Mouse (Mus musculus) CH12.LX (cell line): ENCODE measurements around the gene Rpgr. TPM values are rescaled to one million over a fixed set of nuclear protein-coding genes. Genes with fewer than 3 reads are reported as not detected.

Experiments used
- DNase-seq: peaks from one replicate; pipeline ENCODE4 v3.0.0-alpha.2; 2013; ENCODE audit errors: extremely low read depth
- H3K27ac ChIP-seq: 2 replicates; pipeline ENCODE4 v1.5.1; 2012; ENCODE audit warnings: low read depth, mild to moderate bottlenecking, control low read depth, moderate library complexity; ENCODE audit not compliant: insufficient read depth
- H3K27me3 ChIP-seq: replicated peaks from 2 replicates; pipeline ENCODE3; 2012; ENCODE audit warnings: inconsistent platforms
- H3K36me3 ChIP-seq, 2 experiments: replicated peaks in 1 of 2; 2 replicates each; pipeline versions ENCODE3 to v1.6.1; 2012; ENCODE audit warnings: inconsistent platforms in 1 of 2, low read length in 1 of 2, mild to moderate bottlenecking in 1 of 2, mixed read lengths in 1 of 2, moderate library complexity in 1 of 2; ENCODE audit not compliant: control insufficient read depth in 1 of 2, insufficient read depth in 1 of 2
- H3K4me1 ChIP-seq, 2 experiments: 2 replicates each; pipeline ENCODE4 v1.6.1; 2012; ENCODE audit warnings: inconsistent platforms in 1 of 2, moderate library complexity in 1 of 2; ENCODE audit not compliant: insufficient read depth in 2 of 2, control insufficient read depth in 1 of 2
- H3K4me2 ChIP-seq: 2 replicates; pipeline ENCODE4 v1.6.1; 2012; ENCODE audit warnings: low read depth, mild to moderate bottlenecking, control low read depth; ENCODE audit not compliant: poor library complexity, insufficient read depth, severe bottlenecking
- H3K4me3 ChIP-seq, 3 experiments: fragments of 150-350 bp in 1 of 3; sonication (generic) in 1 of 3; replicated peaks in 1 of 3; 2 replicates each; pipeline versions ENCODE3 to v1.5.1; 2011 to 2012; ENCODE audit warnings: low read depth in 2 of 3, low read length in 2 of 3, mild to moderate bottlenecking in 2 of 3, moderate library complexity in 2 of 3, control low read depth in 1 of 3, improper control_type of control experiment in 1 of 3, inconsistent platforms in 1 of 3, mixed read lengths in 1 of 3; ENCODE audit not compliant: poor library complexity in 1 of 3
- H3K79me2 ChIP-seq: replicated peaks from 2 replicates; pipeline ENCODE4 v1.6.1; 2012; ENCODE audit warnings: mild to moderate bottlenecking, moderate library complexity; ENCODE audit not compliant: control insufficient read depth, poor library complexity, insufficient read depth, severe bottlenecking; ENCODE audit errors: extremely low read depth
- H3K9ac ChIP-seq: 2 replicates; pipeline ENCODE4 v1.6.1; 2012; ENCODE audit warnings: low read depth, mild to moderate bottlenecking, control low read depth, moderate library complexity; ENCODE audit not compliant: insufficient read depth
- H3K9me3 ChIP-seq: replicated peaks from 2 replicates; pipeline ENCODE3; 2012; ENCODE audit warnings: low read length, inconsistent platforms, mixed read lengths
- CTCF ChIP-seq, 2 experiments: IDR thresholded peaks in 1 of 2; conservative IDR thresholded peaks in 1 of 2; 2 replicates each; pipeline ENCODE4 v1.5.1; 2011 to 2012; ENCODE audit warnings: low read depth in 2 of 2, low read length in 2 of 2, improper control_type of control experiment in 1 of 2, inconsistent platforms in 1 of 2, mild to moderate bottlenecking in 1 of 2, moderate library complexity in 1 of 2
- E2F4 ChIP-seq: IDR thresholded peaks from 2 replicates; pipeline ENCODE4 v1.6.1; 2011; ENCODE audit warnings: low read depth, low read length, improper control_type of control experiment; ENCODE audit not compliant: insufficient replicate concordance
- ELF1 ChIP-seq: IDR thresholded peaks from 2 replicates; pipeline ENCODE4 v1.6.1; 2014; ENCODE audit warnings: low read depth, mild to moderate bottlenecking, inconsistent platforms, low read length, improper control_type of control experiment
- GABPA ChIP-seq: IDR thresholded peaks from 2 replicates; pipeline ENCODE4 v1.6.1; 2012; ENCODE audit warnings: low read depth, low read length, improper control_type of control experiment, inconsistent platforms; ENCODE audit not compliant: insufficient replicate concordance
- MAZ ChIP-seq: IDR thresholded peaks from 2 replicates; pipeline ENCODE4 v1.6.1; 2012; ENCODE audit warnings: low read depth, mild to moderate bottlenecking, inconsistent platforms, low read length, improper control_type of control experiment, moderate library complexity
- NELFE ChIP-seq: IDR thresholded peaks from 2 replicates; pipeline ENCODE4 v1.6.1; 2011; ENCODE audit warnings: low read depth, low read length, improper control_type of control experiment
- NRF1 ChIP-seq: IDR thresholded peaks from 2 replicates; pipeline ENCODE4 v1.6.1; 2014; ENCODE audit warnings: low read depth, mild to moderate bottlenecking, inconsistent platforms, low read length, improper control_type of control experiment, moderate library complexity
- RAD21 ChIP-seq: IDR thresholded peaks from 2 replicates; pipeline ENCODE4 v1.6.1; 2011; ENCODE audit warnings: low read depth, mild to moderate bottlenecking, low read length, improper control_type of control experiment, moderate library complexity
- RCOR1 ChIP-seq: conservative IDR thresholded peaks from 2 replicates; pipeline ENCODE4 v1.6.1; 2012; ENCODE audit warnings: low read depth, mild to moderate bottlenecking, inconsistent platforms, low read length, improper control_type of control experiment
- SMC3 ChIP-seq: IDR thresholded peaks from 2 replicates; pipeline ENCODE4 v1.6.1; 2011; ENCODE audit warnings: low read depth, low read length, improper control_type of control experiment
- TBP ChIP-seq: conservative IDR thresholded peaks from 2 replicates; pipeline ENCODE4 v1.6.1; 2011; ENCODE audit warnings: low read depth, low read length, improper control_type of control experiment
- UBTF ChIP-seq: IDR thresholded peaks from 2 replicates; pipeline ENCODE4 v1.6.1; 2012; ENCODE audit warnings: low read depth, mild to moderate bottlenecking, inconsistent platforms, low read length, improper control_type of control experiment, moderate library complexity
- USF1 ChIP-seq: IDR thresholded peaks from 2 replicates; pipeline ENCODE4 v1.6.1; 2014; ENCODE audit warnings: low read depth, mild to moderate bottlenecking, inconsistent platforms, low read length, improper control_type of control experiment
- ZC3H11A ChIP-seq: IDR thresholded peaks from 2 replicates; pipeline ENCODE4 v1.6.1; 2012; ENCODE audit warnings: low read depth, mild to moderate bottlenecking, inconsistent platforms, low read length, improper control_type of control experiment
- ZKSCAN1 ChIP-seq: IDR thresholded peaks from 2 replicates; pipeline ENCODE4 v1.6.1; 2012; ENCODE audit warnings: low read depth, inconsistent platforms, low read length, improper control_type of control experiment, borderline replicate concordance
- dilution Hi-C: fragments of 300-500 bp; cut with MboI; formaldehyde crosslinking; loops from 2 replicates; pipeline ENCODE4 v1.14.3; 2020; ENCODE audit warnings: low sequenced_read_pairs; ENCODE audit not compliant: extremely low pct_unique_long_range_greater_than_20kb, extremely low pct_ligation_motif_present
- in situ Hi-C: fragments of 300-500 bp; cut with MboI; formaldehyde crosslinking; loops from 3 replicates; pipeline ENCODE4 v1.14.3; 2019; ENCODE audit warnings: low sequenced_read_pairs, low pct_ligation_motif_present, low pct_unique_long_range_greater_than_20kb, mixed read lengths
- polyA plus RNA-seq: library from polyadenylated mRNA; unstranded; fragments of >175 nt; gene quantifications from 2 replicates; pipeline ENCODE4 v1.2.1, GENCODE M21; 2012; ENCODE audit warnings: low read depth; ENCODE audit not compliant: insufficient read length
- total RNA-seq, 2 experiments: library from RNA; depleted of rRNA; stranded (reverse); fragments of 300-350 nt in 1 of 2; fragments of >200 nt in 1 of 2; gene quantifications; 2 replicates each; pipeline ENCODE4 v1.2.3; 2012 to 2014

Gene Rpgr
- total and polyA plus RNA-seq, 3 experiments, result 4.8 to 8.2 (median 5.9) TPM

- dilution Hi-C loops, result no loop called here
- no peak for DNase-seq
- in situ Hi-C loops, result no loop called here
Measured at GRCm38 (mm10) chrX:10073966-10074365, 142.8 kb downstream of the Rpgr start.

GRCm38 (mm10) chrX:10071529-10071928, 145.2 kb downstream of the Rpgr start:
- H3K9ac ChIP-seq, result no peak overlapping the region
- no peak overlapping the region for H3K27ac ChIP-seq
- dilution Hi-C loops (no loop called here), in situ Hi-C loops (no loop called here)
- H3K4me3 ChIP-seq, result no peak overlapping the region
- no peaks in the 10 kb centered on the region for H3K79me2 ChIP-seq
- DNase-seq, result no peak
- no peaks in the 10 kb centered on the region for H3K4me1 ChIP-seq
- TF ChIP-seq E2F4, result no peak
- no peak for TF ChIP-seq GABPA
- no peak for TF ChIP-seq UBTF
- TF ChIP-seq ZKSCAN1, result no peak
- no peak for TF ChIP-seq RAD21
- TF ChIP-seq NELFE, result no peak
- TF ChIP-seq ZC3H11A, result no peak
- TF ChIP-seq TBP, result no peak
- no peak for TF ChIP-seq MAZ
- no peak for TF ChIP-seq RCOR1
- H3K27me3 ChIP-seq, result no peaks in the 10 kb centered on the region
- H3K36me3 ChIP-seq, result no peaks in the 10 kb centered on the region
- no peaks in the 10 kb centered on the region for H3K9me3 ChIP-seq
- no peak overlapping the region for H3K4me2 ChIP-seq

More at GRCm38 (mm10) chrX:10073966-10074365, 142.8 kb downstream of the Rpgr start:
- H3K9ac ChIP-seq, result no peak overlapping the region
- H3K27me3 ChIP-seq, result no peaks in the 10 kb centered on the region
- no peak for TF ChIP-seq ELF1
- no peak for TF ChIP-seq MAZ
- H3K27ac ChIP-seq, result no peak overlapping the region
- H3K9me3 ChIP-seq, result no peaks in the 10 kb centered on the region
- no peak overlapping the region for H3K4me3 ChIP-seq
- H3K4me2 ChIP-seq, result no peak overlapping the region
- H3K79me2 ChIP-seq, result no peaks in the 10 kb centered on the region
- no peaks in the 10 kb centered on the region for H3K4me1 ChIP-seq
- H3K36me3 ChIP-seq, result no peaks in the 10 kb centered on the region

GRCm38 (mm10) chrX:10070689-10071088, 146.0 kb downstream of the Rpgr start:
- peak; percentile 8 for DNase-seq
- dilution Hi-C loops, result no loop called here
- Histone ChIP-seq H3K9ac (no peak overlapping the region), H3K4me1 (no peaks in the 10 kb centered on the region), H3K4me2 (no peak overlapping the region), H3K9me3 (no peaks in the 10 kb centered on the region), H3K4me3 (no peak overlapping the region), H3K27ac (no peak overlapping the region), H3K36me3 (no peaks in the 10 kb centered on the region), H3K79me2 (no peaks in the 10 kb centered on the region), H3K27me3 (no peaks in the 10 kb centered on the region)
- in situ Hi-C loops, result no loop called here
- TF ChIP-seq NELFE (no peak), SMC3 (peak; percentile 38), USF1 (no peak), NRF1 (no peak), RAD21 (peak; percentile 54), CTCF (conservative IDR thresholded peaks at IDR 0.05 in 1 of 2, IDR thresholded peaks at IDR 0.05 in 1 of 2; ENCODE audit: low read depth in 2 of 2, low read length in 2 of 2) (peak; percentile 12 to 51; a peak in 2 of 4 replicates)
